Mouse (Mus musculus): Measurements from ENCODE around the gene Ksr1.
"Not testable (repeated sequence)": the region's sequence is repeated elsewhere in the genome, so short reads cannot be mapped to it uniquely, and the experiment has no call there.

The Ksr1 gene

DNA sequence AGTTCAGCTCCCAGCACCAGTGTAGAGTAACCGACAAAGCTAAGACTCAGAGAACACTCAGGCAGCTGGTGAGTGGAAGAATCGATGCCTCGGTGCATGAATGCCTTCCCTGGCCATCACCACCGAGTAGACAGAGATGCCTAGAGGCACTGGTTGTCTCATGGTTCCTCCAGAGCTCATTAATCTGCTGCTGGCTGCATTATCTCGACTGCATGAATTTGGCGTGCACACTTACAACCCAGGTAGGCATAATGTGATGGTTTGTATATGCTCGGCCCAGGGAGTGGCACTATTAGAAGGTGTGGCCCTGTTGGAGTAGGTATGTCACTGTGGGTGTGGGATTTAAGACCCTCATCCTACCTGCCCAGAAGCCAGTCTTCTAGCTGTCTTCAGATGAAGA lies 137.3 kb downstream of the Ksr1 start:
- DNase-seq (ENCODE audit: low spot score), result no peak

DNA sequence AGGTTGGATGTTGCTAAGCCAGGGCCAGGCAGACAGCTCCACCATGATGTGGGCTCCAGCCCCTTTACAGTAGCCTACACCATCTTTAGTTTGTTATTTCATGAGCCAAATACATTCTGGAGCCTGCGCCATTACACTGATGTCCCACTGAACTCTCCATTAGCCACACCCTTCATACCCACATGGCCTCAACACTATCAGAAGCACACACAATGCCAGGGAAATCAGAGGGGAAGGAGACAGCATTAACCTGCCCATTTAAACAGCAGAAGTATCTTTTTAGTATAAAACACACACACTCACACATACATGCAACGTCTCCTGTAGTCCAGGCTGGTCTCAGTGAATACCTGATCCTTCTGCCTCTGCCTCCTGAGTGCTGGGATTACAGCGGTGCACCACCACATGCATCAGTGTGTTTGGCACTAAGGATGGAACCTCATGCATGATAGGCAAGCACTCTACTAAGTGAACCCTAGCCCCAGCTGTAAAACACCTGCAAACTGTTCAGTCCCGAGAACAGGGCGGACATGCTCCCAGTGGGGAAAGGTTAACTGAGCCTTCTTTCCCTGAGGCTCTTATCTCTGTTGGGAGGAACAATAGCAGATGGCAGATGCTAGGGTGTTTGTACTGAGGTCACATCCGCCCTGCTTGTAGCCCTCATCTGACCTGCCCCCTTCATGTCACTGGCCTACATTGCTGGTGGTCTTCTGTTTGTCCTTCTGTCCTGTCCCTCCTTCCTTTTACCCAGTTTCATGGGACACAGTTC lies 138.0 kb downstream of the Ksr1 start:
- DNase-seq (ENCODE audit: low spot score), result no peak

DNA sequence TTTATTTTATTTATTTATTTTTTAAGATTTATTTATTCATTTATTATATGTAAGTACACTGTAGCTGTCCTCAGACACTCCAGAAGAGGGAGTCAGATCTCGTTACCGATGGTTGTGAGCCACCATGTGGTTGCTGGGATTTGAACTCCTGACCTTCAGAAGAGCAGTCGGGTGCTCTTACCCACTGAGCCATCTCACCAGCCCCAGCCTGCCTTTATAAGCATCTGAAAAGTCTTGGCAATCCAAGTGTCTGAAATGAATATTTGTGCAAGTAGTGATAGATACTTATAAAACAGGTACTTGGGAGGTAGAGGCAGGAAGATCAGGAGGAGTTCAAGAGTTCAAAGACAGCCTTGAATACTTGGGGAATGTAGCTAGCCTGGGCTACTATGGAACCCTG lies 138.9 kb downstream of the Ksr1 start:
- not testable (repeated sequence) for DNase-seq (ENCODE audit: low spot score)

- DNase-seq (ENCODE audit: low spot score), result no peak
Observed at GRCm38 (mm10) chr11:79006417-79006816, 139.8 kb downstream of the Ksr1 start.

GRCm38 (mm10) chr11:79005578-79006394 lies 140.4 kb downstream of the Ksr1 start:
- no peak for DNase-seq (ENCODE audit: low spot score)

- DNase-seq (ENCODE audit: low spot score), result no peak
Observed at GRCm38 (mm10) chr11:79003769-79004638, 142.2 kb downstream of the Ksr1 start.

DNA sequence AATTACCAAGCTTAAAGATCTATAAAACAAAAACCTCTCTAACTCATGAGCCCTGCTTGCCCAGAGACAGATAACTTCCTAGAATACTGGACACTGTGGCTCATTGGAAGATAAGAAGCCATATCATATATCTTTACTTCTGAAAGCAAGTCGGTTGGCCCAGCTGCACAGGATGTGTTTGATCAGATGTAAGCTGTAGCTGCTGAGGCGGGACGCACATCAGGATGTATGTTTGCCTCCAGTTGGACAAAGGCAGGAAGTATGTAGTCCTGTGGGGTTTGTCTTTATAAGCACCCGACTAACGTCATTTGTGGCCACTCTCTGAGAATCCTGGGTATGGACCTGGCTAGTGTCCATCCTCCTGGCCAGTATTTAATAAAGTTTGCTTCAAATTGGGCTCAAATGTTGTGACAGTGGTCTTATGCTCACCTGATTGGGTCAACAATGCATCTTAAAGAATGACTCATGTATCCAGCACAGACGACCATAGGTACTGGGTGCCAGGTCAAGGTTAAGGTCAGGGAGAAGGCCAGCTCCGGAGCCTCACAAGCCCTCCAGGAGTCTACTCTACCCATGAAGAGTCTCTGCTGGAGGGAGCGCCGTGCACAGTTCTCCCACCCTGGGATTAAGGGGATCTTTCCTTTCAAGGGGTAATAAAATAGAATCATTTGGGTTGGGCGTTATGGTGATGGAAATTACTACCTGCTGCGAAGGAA lies 143.0 kb downstream of the Ksr1 start:
- no peak for DNase-seq (ENCODE audit: low spot score)

- no peak for DNase-seq (ENCODE audit: low spot score)
Observed at GRCm38 (mm10) chr11:79002551-79002951, 143.7 kb downstream of the Ksr1 start.

DNA sequence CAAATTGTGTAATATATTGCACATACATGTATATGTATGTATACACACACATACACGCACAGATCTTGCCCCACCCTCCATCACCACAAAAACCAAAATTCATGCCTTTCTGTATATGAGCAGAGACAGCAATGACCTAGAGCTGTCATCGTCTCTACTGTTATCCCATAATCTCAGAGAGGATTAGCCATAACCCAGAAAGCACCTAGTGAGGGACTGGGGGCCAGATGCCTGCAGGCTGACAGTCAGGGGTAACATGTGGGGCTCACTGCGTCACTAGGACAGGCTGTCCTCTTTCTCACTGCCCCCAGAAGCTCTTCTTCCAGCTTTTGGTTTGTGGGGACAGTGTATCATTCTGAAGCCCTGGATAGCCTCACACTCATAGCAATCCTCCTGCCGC lies 144.3 kb downstream of the Ksr1 start:
- no peak for DNase-seq (ENCODE audit: low spot score)

DNA sequence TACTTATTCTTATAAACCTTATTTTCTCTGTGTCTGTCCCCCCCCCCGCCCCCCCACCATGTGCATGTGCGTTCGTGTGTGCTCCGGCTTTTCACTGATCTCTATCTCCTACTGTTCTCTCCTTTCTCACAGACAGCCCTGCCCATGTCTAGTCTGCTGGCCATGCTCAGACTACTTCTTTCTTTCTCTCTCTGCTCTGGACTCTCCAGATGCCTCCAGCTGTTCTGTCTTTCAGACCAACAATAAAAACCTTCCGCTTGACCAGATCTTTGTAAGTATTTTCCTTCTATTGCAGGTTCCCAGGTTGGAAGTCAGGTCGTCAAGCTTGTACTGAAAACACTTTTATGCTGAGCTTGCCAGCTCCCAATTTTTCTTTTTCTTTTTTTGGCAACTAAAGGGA lies 147.1 kb downstream of the Ksr1 start:
- DNase-seq (ENCODE audit: low spot score), result no peak

DNA sequence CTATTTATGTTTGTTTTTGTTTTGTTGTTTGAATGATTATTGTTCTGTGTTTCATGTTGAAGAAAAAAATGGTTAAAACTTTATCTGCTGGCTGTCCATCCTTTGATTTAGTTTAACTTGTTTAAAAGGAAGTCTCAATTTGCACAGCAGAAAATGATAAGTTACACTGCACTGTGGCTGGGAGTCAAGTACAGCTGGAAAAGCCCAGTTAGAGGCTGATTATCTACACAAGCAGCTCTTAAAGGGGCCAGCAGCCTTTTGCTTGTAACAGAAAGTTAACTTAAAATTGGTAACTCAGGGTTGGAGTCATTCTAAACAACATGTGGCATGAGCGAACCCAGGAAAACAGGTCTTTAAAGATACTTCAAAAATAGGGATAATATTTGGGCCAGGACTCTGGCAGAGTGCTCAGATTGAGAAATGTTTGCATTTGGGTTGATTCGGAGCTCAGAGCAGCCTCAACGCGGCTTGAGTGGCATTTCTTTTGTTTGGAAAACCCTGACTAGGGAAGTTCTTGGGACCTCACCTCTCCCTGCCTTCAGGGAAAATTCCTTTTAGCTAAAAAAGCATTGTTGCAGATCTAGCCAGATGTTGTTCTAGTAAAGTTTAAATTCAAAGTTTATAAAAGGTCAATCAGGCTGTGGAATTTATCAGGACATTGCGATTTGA lies 155.2 kb downstream of the Ksr1 start:
- not testable (repeated sequence) for DNase-seq (ENCODE audit: low spot score)

DNA sequence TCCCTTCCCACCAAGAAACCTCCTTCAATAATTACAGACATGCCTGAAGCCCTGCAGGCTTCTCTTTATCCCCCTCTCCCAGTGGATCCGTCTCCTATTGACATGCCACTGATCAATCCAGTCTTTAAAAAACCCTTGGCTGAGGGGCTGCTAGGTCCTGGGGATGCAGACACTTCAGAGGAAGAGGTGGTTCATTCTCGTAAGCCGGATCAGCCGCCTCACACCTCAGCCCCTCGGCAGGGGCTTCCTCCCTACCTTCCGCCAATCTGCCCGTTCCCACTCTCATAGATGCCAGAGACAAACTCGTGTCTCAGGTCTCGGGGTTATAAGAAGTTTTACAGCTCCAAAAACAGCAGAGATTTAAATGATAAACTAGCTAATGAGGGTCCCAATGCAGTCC lies 156.1 kb downstream of the Ksr1 start:
- no peak for DNase-seq (ENCODE audit: low spot score)

DNA sequence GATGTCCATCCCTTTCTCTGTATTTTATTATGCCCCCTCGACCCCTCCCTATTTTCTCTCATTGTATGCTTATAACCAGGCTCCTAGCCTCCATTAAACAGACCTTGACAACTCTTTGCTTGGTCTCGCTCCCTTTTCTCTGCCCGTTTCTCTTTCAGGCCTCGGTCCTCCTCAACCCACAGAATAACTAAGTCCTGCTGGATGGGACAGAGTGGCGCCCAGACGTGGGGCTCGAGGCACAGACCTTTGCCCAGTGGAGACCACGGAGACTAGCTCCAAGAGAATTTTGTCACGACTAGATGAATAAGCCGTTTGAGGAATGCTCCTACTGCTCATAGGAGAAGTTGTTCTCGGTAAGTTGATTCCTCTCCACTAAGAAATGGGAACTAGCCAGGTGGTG lies 157.0 kb downstream of the Ksr1 start:
- not testable (repeated sequence) for DNase-seq (ENCODE audit: low spot score)

- DNase-seq (ENCODE audit: low spot score), result no peak
Observed at GRCm38 (mm10) chr11:78986311-78987002, 159.8 kb downstream of the Ksr1 start.

- no peak for DNase-seq (ENCODE audit: low spot score)
Observed at GRCm38 (mm10) chr11:78985505-78985904, 160.7 kb downstream of the Ksr1 start.

DNA sequence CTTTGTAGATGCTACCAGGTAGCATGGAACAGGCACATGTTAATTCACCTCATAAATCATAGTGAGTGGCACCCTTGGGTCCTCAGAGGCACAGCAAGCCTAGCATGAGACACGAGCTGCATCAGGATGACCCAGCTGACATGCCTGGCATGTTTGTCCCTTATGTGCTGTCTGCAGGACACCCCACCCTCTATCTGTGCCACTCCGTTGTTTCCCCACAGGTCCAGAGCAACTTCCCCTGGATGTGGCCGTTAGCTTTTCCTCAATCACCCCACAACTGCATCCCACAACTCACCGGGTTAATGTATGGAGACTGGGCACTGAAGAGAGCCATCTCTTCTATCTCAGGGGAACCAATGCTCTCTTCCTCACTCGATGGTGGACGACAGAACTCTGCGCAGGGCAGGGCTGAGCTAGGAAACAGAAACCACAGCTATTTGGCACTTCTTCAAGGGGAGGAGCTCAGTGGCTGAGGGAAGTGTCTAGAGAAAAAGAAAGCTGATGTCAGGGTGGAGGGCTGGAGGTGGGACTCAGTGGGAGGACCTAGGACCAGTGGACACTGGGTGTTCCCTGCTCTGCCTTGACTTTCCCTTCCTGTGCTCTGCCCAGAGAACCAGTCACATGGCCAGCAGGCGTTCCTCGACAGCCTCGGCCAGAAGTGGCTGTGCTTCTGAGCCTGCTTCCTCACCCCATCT lies 161.6 kb downstream of the Ksr1 start, which contains the start of gene Lgals9:
Gene Lgals9, minus strand, starts transcription at position 464 of the 695 bp plus-strand sequence.
- DNase-seq (ENCODE audit: low spot score), result peak; percentile 55

DNA sequence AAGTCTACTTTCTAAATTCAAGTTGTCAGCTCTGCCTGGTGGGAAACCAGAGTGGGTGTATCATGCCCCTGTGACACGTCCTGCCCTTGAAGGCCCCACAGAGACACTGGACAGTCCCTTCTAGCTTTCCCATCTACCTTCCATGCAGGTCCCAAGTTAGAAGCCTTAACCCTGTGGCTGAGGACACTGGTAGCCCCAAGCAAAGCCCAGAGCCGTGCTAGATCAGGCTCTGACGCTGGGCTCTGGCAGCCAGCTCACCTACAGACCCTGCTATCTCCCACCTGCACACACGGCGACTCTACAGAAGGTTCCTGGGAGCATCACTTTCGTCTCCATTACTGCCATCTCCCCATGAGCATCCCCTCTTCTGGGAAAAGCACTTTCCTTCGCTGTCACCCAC lies 162.7 kb downstream of the Ksr1 start:
- DNase-seq (ENCODE audit: low spot score), result peak; percentile 19

GRCm38 (mm10) chr11:78982513-78983291 lies 163.5 kb downstream of the Ksr1 start:
- DNase-seq (ENCODE audit: low spot score), result peak; percentile 8

- DNase-seq (ENCODE audit: low spot score), result no peak
Observed at GRCm38 (mm10) chr11:78982042-78982441, 164.2 kb downstream of the Ksr1 start.
